Mouse (Mus musculus) heart, postnatal 36 days (tissue): ENCODE results near the gene Sfrp2. TPM values are rescaled to one million over a fixed set of nuclear protein-coding genes. Genes with fewer than 3 reads are reported as not detected.
A peak's percentile ranks its signal among the peaks of the same experiment; 100 is the strongest.

Experiments used
- DNase-seq, 2 experiments: peaks; one replicate each; pipeline ENCODE4 v3.0.0; 2021 to 2022
- intact Hi-C: fragments of 180-260 bp; cut with DNase I; formaldehyde crosslinking; loops from one replicate; pipeline ENCODE4 v1.15.1; 2025
- total RNA-seq, 2 experiments: library from RNA; stranded (reverse); gene quantifications; 2 replicates each; pipeline ENCODE4 v1.2.3; 2021

The Sfrp2 gene
- total RNA-seq, result 1 to 10 TPM; 5.2 to 5.7 TPM

DNA sequence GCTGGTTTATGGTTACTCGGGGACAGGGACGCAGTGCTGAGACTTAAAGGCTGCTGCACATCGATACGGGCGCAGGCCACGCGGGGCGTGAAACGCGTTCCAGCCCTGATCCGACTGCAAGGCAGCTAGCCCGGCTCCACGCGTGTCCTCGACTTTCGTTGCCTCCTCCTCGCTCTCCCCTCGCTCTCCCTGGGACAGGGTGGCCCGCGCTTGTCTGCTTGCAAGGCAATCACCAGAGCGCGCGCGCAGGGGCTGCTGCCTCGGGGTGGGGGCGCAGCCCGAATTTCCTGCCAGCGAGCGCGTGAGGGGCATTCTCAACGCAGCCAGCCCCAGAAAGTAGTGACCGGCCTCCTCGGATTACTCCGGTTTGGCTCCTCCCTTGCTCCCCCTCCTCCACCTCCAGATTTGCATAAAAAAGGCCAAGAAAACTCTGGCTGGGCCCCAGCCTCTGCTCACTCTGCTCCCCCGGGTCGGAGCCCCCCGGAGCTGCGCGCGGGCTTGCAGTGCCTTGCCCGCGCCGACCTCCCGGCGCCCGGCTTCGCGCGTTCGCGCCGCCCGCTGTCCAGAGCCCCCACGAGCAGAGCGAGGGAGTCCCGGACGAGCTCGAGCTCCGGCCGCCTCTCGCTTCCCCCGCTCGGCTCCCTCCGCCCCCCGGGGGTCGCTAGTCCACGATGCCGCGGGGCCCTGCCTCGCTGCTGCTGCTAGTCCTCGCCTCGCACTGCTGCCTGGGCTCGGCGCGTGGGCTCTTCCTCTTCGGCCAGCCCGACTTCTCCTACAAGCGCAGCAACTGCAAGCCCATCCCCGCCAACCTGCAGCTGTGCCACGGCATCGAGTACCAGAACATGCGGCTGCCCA lies at the start of gene Sfrp2:
Sfrp2 (plus strand) TSS at position 451 of the 855 bp plus-strand sequence.
- DNase-seq, result peak; percentile 19 to 21
- intact Hi-C loops, result loop anchor here (2.0 kb wide), 2 partner anchors 349 to 479 kb away; no protein-coding TSS in a partner anchor

DNA sequence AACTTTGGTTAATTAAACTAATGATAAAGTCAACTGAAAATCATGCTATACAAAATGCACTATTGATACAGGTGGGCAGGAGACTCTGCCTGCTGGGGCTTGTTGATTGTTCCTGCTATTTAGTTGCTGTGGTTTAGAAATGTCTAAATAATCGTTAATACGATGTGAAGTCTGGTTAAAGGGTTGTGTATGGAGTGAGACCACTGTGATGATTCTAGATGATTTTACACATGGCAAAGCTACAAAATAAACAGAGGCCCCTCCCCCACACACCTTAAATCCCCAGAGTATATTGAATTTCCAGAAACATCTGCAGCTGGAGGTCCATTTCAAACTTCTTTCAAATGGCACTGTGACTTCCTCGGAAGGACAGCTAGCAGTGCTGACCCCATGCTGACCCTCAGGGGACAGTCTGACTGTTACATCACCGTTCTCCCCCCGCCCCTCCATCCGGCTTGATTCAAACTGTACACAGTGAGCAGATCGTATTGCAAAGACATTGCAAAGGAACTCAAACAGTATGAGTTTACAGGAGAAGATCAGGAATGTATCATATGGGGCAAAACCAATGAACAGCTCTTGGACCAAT lies 48.4 kb upstream of the Sfrp2 start:
- DNase-seq, result no peak
- intact Hi-C loops, result no loop called here

DNA sequence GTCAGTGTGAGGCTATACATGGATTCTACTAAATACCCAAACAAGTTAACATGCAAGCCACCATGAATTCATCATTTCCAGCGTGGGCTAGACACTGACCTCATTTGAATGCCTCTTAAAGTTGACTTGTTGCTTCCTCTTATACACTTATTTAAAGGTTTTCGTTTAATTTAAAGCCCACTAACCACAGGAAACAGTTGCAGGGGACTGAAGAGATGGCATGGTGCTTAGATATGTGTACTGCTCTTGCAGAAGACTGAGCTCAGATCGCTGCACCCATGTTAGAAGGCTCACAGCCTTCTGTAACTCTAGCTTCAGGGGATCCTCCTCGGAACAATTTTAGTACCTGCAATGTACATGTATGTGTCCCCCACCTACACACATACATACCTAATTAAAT lies 47.5 kb upstream of the Sfrp2 start:
- intact Hi-C loops, result no loop called here
- no peak for DNase-seq

- DNase-seq, result no peak
- intact Hi-C loops, result no loop called here
Observed at GRCm38 (mm10) chr3:83728223-83728622, 37.9 kb upstream of the Sfrp2 start.

GRCm38 (mm10) chr3:83728675-83729390 lies 37.3 kb upstream of the Sfrp2 start:
- DNase-seq, result no peak
- intact Hi-C loops, result no loop called here

GRCm38 (mm10) chr3:83733985-83734384 lies 32.1 kb upstream of the Sfrp2 start:
- intact Hi-C loops, result no loop called here
- no peak for DNase-seq

DNA sequence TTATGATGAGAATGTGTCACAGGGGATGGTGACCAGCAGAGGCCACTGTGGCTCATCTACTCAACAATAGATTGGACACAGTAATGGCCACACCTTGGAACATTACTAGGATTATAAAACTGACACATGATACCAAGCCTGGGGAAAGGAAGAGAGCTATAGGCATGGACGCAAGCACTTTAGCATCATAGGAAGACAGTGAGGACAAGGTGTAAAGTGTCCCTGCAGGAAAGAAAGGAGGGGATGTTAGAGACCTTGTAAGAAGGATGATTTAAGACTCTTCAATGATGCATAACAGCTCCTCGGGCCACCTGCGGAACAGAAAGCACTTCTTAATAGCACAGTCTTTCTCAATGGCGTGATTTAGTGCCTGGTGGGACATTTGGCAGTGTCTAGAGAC lies 29.1 kb upstream of the Sfrp2 start:
- DNase-seq, result no peak
- intact Hi-C loops, result no loop called here

DNA sequence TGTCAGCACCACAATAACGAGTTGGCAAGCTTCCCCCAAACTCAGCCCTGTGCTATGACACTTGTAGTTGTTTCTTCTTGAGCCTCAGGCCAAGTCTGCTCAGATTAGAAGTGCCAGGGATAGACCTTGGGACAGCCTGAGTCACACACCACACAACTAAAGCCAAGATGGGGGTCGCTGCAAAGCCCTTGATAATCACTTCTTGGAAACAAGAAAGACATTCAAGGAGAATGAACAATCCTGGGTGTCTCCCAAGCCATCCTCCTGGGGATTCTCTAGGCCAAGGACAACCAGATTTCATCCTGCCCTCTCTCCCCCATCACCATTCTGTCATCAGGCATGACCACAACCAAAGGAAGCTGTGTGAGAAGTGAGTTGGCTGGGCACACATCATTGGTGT lies 25.9 kb upstream of the Sfrp2 start:
- intact Hi-C loops, result no loop called here
- peak; percentile 35 to 45 for DNase-seq

DNA sequence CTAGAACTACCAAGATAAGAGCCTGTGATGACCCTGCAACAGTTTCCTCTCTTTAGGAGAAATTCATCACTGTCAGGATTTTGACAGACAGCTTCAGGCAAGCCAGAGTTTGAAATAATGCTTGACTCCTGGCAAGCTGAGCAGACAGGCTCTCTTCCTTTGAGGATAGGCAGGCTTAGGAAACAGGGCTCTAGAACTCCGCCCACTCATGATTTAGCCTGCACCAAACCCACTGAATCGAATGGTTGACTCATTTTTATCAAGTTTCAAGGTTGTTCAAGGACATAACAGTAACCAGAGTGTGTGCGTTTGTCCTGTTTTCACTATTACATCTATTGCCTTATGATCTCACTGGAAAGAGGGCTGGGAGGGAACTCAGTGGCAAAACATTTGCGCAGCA lies 18.8 kb upstream of the Sfrp2 start:
- intact Hi-C loops, result no loop called here

DNA sequence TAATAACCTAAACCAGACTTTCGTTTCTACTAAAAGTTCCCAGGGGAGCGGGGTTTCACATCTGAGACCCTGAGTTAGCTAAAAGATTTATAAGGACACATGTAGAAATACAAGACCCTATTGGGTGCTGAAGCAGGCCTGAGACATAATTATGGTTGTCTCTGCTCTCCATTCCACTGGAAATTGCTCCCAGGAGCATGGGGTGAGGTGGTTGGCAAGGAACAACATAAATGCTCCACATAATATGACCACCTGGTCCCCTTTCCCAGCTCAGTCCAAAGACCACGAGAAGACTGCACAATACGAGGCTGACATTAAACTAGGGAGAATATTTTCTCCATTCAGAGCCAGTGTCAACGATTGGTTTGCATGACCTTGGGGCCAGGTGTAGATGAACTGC lies 18.2 kb upstream of the Sfrp2 start:
- no peak for DNase-seq
- intact Hi-C loops, result no loop called here

More for the DNA sequence above, 18.8 kb upstream of the Sfrp2 start:
- DNase-seq, result no peak

- intact Hi-C loops, result no loop called here
- no peak for DNase-seq
Observed at GRCm38 (mm10) chr3:83751625-83752024, 14.5 kb upstream of the Sfrp2 start.

- no peak for DNase-seq
- intact Hi-C loops, result no loop called here
Observed at GRCm38 (mm10) chr3:83752196-83752595, 13.9 kb upstream of the Sfrp2 start.

DNA sequence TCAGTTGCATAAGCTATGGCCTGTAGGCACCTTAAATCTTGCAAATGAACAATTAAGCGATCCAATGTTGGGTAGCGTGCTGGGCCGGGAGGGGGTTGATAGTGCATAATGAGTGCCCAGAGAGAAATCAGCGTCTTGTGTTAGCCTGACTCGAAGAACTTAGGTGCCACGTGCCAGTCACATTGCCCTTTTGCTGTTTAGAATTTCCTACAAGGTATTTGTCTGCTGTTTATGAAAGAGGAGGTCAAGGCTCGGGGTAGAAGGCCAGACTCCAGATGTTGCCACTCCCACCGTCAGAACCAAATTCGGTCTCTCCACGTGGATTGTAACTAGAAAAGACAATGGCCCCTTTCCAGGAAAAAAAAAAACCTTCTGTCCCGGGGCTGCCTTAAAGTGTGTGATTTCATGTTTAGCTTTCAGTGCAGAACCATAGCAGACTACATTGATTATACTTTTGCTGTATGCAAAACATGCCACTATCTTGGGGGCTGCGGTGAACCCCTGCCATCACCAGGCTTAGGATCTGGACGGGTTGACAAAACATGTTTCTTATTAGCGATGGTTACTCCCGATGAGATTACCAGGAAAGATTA lies 11.0 kb upstream of the Sfrp2 start:
- intact Hi-C loops, result no loop called here
- DNase-seq, result no peak

DNA sequence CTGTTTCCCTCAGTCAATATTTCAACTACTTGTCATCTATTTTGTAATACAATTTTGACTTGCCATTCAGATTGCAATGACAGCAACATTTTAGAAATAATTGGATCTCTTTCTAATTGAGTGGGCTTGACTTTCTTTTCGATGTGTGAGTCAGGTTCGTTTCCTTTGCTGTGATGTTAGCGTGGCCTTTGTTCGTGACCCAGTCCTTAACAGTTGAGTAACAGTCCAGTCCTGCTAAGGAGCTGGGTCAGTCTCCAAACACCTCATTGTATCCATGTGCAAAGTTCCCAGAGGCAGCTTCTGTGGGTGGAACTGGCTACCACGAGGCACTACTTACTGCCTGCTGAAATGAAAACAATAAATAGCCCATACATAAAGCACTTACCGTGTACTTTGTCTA lies 10.5 kb upstream of the Sfrp2 start:
- no peak for DNase-seq
- intact Hi-C loops, result no loop called here

- DNase-seq, result no peak
- intact Hi-C loops, result loop anchor here (5.0 kb wide), 1 partner anchor 265 kb away; no protein-coding TSS in a partner anchor
Observed at GRCm38 (mm10) chr3:83762361-83762760, 3.8 kb upstream of the Sfrp2 start.

GRCm38 (mm10) chr3:83763551-83764548 lies 2.3 kb upstream of the Sfrp2 start:
- DNase-seq, result peak; percentile 68 to 72
- intact Hi-C loops, result loop anchor here (2.0 to 5.0 kb wide), 3 partner anchors 267 to 477 kb away; no protein-coding TSS in a partner anchor

DNA sequence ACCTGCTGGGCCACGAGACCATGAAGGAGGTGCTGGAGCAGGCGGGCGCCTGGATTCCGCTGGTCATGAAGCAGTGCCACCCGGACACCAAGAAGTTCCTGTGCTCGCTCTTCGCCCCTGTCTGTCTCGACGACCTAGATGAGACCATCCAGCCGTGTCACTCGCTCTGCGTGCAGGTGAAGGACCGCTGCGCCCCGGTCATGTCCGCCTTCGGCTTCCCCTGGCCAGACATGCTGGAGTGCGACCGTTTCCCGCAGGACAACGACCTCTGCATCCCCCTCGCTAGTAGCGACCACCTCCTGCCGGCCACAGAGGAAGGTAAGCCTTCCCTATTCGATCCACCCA lies 577 bp downstream of the Sfrp2 start:
- no peak for DNase-seq
- intact Hi-C loops, result no loop called here

- no peak for DNase-seq
- intact Hi-C loops, result no loop called here
Observed at GRCm38 (mm10) chr3:83767121-83767520, 1.0 kb downstream of the Sfrp2 start.

GRCm38 (mm10) chr3:83768293-83769035 lies 2.3 kb downstream of the Sfrp2 start:
- intact Hi-C loops, result no loop called here
- no peak for DNase-seq
